Mouse (Mus musculus): Measurements from ENCODE around the gene Tada2a. TPM values are rescaled to one million over a fixed set of nuclear protein-coding genes. Genes with fewer than 3 reads are reported as not detected.

Gene Tada2a
- polyA plus RNA-seq, 1 experiment = 49.9 TPM

- no peak for DNase-seq (ENCODE audit: extremely low spot score in 1 of 2, low spot score in 1 of 2)
Observed at GRCm38 (mm10) chr11:84116221-84116620, 13.2 kb downstream of the Tada2a start.

- no peak for DNase-seq (ENCODE audit: extremely low spot score in 1 of 2, low spot score in 1 of 2)
Observed at GRCm38 (mm10) chr11:84115646-84116045, 13.8 kb downstream of the Tada2a start.

GRCm38 (mm10) chr11:84113623-84114022 lies 15.8 kb downstream of the Tada2a start:
- DNase-seq (ENCODE audit: extremely low spot score in 1 of 2, low spot score in 1 of 2) = peak in 1 of 2 experiments; percentile 22

- no peak for DNase-seq (ENCODE audit: extremely low spot score in 1 of 2, low spot score in 1 of 2)
Observed at GRCm38 (mm10) chr11:84107137-84107536, 22.3 kb downstream of the Tada2a start.

- DNase-seq (ENCODE audit: extremely low spot score in 1 of 2, low spot score in 1 of 2) = no peak
Observed at GRCm38 (mm10) chr11:84104036-84104435, 25.4 kb downstream of the Tada2a start.

- DNase-seq (ENCODE audit: extremely low spot score in 1 of 2, low spot score in 1 of 2) = no peak
Observed at GRCm38 (mm10) chr11:84101182-84101581, 28.2 kb downstream of the Tada2a start.

GRCm38 (mm10) chr11:84097251-84097998 lies 32.0 kb downstream of the Tada2a start:
- peak; percentile 50 to 60 for DNase-seq (ENCODE audit: extremely low spot score in 1 of 2, low spot score in 1 of 2)

GRCm38 (mm10) chr11:84095084-84095483 lies 34.3 kb downstream of the Tada2a start:
- DNase-seq (ENCODE audit: extremely low spot score in 1 of 2, low spot score in 1 of 2) = no peak

GRCm38 (mm10) chr11:84090572-84090971 lies 38.8 kb downstream of the Tada2a start:
- no peak for DNase-seq (ENCODE audit: extremely low spot score in 1 of 2, low spot score in 1 of 2)

GRCm38 (mm10) chr11:84081901-84082300 lies 47.5 kb downstream of the Tada2a start:
- no peak for DNase-seq (ENCODE audit: extremely low spot score in 1 of 2, low spot score in 1 of 2)

- no peak for DNase-seq (ENCODE audit: extremely low spot score in 1 of 2, low spot score in 1 of 2)
Observed at GRCm38 (mm10) chr11:84080327-84080726, 49.1 kb downstream of the Tada2a start.

- DNase-seq (ENCODE audit: extremely low spot score in 1 of 2, low spot score in 1 of 2) = no peak
Observed at GRCm38 (mm10) chr11:84079887-84080286, 49.5 kb downstream of the Tada2a start.

GRCm38 (mm10) chr11:84079361-84079760 lies 50.0 kb downstream of the Tada2a start:
- no peak for DNase-seq (ENCODE audit: extremely low spot score in 1 of 2, low spot score in 1 of 2)

GRCm38 (mm10) chr11:84078601-84079000 lies 50.8 kb downstream of the Tada2a start:
- no peak for DNase-seq (ENCODE audit: extremely low spot score in 1 of 2, low spot score in 1 of 2)

GRCm38 (mm10) chr11:84077008-84077407 lies 52.4 kb downstream of the Tada2a start:
- DNase-seq (ENCODE audit: extremely low spot score in 1 of 2, low spot score in 1 of 2) = no peak

- peak in 1 of 2 experiments; percentile 63 for DNase-seq (ENCODE audit: extremely low spot score in 1 of 2, low spot score in 1 of 2)
Observed at GRCm38 (mm10) chr11:84073816-84074764, 55.3 kb downstream of the Tada2a start.

GRCm38 (mm10) chr11:84072904-84073651 lies 56.3 kb downstream of the Tada2a start:
- peak; percentile 76 to 87 for DNase-seq (ENCODE audit: extremely low spot score in 1 of 2, low spot score in 1 of 2)

- DNase-seq (ENCODE audit: extremely low spot score in 1 of 2, low spot score in 1 of 2) = peak in 1 of 2 experiments; percentile 67
Observed at GRCm38 (mm10) chr11:84069034-84069370, 60.4 kb downstream of the Tada2a start, which contains the start of gene Dusp14. Gene Dusp14, minus strand, starts transcription at chr11:84069261.

- DNase-seq (ENCODE audit: extremely low spot score in 1 of 2, low spot score in 1 of 2) = peak in 1 of 2 experiments; percentile 59
Observed at GRCm38 (mm10) chr11:84068191-84069033, 61.0 kb downstream of the Tada2a start.

- no peak for DNase-seq (ENCODE audit: extremely low spot score in 1 of 2, low spot score in 1 of 2)
Observed at GRCm38 (mm10) chr11:84067720-84068190, 61.6 kb downstream of the Tada2a start.

Data from frontal cortex, adult 2 months (tissue).